Mouse (Mus musculus): ENCODE measurements around the gene 5730522E02Rik. TPM values are rescaled to one million over a fixed set of nuclear protein-coding genes. Genes with fewer than 3 reads are reported as not detected.

The 5730522E02Rik gene
- not detected in 2 replicates for total RNA-seq (2017)

DNA sequence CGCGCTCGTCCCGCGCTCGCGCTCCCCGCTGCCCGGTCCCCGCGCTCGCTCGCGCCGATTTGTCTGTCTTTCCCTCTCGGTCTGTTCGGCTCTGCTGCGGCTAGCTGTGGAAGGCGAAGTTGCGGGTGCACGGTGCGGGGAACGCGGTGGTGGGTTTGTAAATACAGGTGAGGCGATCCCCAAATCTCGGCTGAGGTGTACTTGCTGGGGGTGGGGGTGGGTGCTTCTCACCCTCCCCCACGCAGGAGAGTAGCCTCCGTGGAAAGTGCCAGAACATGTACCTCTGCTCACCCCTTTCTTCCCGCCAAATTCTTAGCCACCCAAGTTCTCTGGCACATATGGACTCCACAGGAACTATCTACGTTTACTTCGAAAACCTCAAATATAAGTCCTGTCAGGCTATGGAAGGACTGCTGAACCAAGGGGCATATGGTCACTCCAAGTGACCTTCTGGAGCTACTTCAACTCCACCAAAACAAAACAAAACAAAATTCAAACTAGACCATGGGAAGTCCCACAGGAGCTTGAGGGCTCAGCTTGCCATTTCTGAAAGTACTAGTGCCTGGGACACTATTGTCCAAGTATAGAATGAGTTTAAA, at the start of gene 5730522E02Rik:
5730522E02Rik (minus strand) TSS at position 182 of the 599 bp plus-strand sequence.
- ATAC-seq (replicated peaks; ENCODE audit: low read depth, poor library complexity, severe bottlenecking) = no peak

GRCm38 (mm10) chr11:26236540-26236939, 26.0 kb upstream of the 5730522E02Rik start:
- ATAC-seq (replicated peaks; ENCODE audit: low read depth, poor library complexity, severe bottlenecking) = 0 out of 2 replicates have a peak, but pooled peaks have one; percentile 32

DNA sequence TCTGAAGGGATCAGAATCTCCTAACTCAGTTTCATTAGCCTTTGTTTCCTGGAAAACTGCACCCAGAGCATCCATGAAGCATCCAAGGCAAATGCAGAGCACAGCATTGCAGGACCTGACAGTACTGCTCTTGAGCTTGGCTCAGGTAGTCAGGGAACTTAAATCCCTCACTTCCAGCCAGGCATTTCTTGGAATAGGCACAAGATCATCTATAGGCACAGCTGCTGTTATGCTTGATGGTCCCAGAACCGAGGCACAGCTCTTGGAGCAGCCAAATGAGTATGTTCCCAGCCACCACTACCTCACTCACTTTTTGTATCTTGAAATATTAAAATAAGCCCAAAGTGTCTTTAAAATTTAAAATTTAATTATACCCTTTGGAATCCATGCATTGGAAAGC, 19.3 kb upstream of the 5730522E02Rik start:
- no peak for ATAC-seq (replicated peaks; ENCODE audit: low read depth, poor library complexity, severe bottlenecking)

DNA sequence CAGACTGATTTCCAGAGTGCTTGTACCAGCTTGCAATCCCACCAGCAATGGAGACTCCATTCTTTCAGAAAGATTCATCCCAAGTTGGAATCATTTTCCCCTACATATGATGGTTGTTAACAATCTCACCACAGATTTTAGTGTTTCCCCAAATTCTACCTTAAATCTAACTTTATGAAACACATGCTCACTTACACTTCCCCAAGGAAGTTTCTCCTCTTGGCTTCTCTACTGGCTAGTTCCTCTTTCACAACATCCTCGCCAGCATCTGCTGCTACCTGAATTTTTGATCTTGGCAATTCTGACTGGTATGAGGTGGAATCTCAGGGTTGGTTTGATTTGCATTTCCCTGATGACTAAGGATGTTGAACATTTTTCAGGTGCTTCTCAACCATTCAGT, 3.1 kb upstream of the 5730522E02Rik start:
- 0 out of 2 replicates have a peak, but pooled peaks have one; percentile 20 for ATAC-seq (replicated peaks; ENCODE audit: low read depth, poor library complexity, severe bottlenecking)

DNA sequence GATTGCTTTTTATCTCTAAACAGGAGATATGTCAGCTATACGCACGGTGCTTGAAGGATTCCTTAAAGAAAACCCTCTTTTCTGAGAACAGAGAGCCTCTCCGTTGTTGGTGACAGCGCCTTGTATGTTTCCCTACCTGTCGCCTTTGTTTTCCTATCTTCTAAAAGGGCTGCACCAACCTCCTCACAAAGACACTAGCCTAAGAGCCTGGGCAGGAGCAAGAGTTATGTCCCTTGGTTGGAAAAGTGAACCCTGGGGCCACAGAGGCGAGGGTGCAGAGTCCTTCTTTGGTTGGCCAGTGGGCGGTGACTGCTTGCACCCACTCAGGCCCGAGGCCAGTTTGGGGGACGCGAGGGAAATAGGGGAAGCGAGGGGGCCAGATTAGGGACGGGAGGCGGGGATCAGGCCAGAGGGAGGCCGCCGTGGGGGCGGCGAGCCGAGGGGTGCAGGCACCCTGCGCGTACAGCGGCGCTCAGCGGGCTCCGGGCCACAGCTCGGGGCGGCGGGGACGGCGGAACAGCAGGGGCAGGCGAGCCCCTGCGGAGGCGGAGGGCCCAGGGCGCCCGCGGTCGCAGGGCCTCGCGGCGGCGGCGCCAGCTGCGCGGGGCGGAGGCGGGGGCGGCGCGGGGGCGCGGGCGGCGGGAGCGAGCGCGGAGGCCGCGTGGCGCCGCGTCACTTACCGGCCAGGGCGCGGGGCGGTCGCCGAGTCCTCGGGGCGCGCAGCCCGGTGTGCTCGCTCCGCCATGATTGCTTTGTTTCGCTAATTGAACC, 567 bp downstream of the 5730522E02Rik start:
- ATAC-seq (replicated peaks; ENCODE audit: low read depth, poor library complexity, severe bottlenecking) = peak; percentile 89

DNA sequence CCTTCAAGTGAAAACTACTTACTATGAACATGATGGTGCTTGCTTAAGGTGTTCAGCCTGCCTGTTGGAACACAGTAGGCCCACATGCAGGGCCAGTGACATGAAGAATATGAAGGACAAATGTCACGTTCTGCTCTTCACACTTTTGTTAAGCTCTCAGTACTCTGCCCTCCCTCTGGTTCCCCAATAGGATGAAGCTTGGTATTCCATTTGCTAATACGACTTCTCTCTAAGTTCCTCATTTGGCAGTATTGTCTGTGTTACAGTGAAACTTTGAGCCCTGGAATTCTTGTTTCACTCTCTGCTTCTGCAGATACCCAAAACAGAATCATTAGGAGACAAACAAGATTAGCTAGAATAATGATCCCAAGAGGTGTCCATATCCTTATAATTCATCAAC, 7.1 kb downstream of the 5730522E02Rik start:
- no peak for ATAC-seq (replicated peaks; ENCODE audit: low read depth, poor library complexity, severe bottlenecking)

- no peak for ATAC-seq (replicated peaks; ENCODE audit: low read depth, poor library complexity, severe bottlenecking)
Measured at GRCm38 (mm10) chr11:26202842-26203241, 7.7 kb downstream of the 5730522E02Rik start.

- no peak for ATAC-seq (replicated peaks; ENCODE audit: low read depth, poor library complexity, severe bottlenecking)
Measured at GRCm38 (mm10) chr11:26201778-26202097, 8.8 kb downstream of the 5730522E02Rik start.

GRCm38 (mm10) chr11:26200970-26201777, 9.4 kb downstream of the 5730522E02Rik start:
- ATAC-seq (replicated peaks; ENCODE audit: low read depth, poor library complexity, severe bottlenecking) = peak; percentile 99

DNA sequence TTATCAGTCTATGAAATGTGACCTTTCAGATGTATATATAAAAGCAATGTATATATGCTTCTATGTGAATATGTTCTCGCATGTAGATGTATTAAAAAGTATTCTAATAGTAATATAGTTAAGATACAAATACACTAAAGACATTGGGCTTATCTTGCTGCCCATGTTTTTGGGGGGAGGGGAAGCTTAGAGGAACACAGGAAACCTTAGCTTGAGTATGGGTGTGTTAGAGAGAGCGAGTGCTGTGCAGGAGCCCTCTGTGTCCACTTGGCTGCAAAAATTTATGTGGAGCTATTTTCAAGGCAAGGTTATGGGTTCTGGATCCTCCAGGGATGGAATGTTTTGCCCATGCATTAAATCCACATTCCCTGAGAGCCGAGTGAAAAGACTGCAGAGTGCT, 15.1 kb downstream of the 5730522E02Rik start:
- ATAC-seq (replicated peaks; ENCODE audit: low read depth, poor library complexity, severe bottlenecking) = peak; percentile 60; the same call in 1 of the 2 replicates

- ATAC-seq (replicated peaks; ENCODE audit: low read depth, poor library complexity, severe bottlenecking) = no peak
Measured at GRCm38 (mm10) chr11:26187231-26187967, 23.2 kb downstream of the 5730522E02Rik start.

DNA sequence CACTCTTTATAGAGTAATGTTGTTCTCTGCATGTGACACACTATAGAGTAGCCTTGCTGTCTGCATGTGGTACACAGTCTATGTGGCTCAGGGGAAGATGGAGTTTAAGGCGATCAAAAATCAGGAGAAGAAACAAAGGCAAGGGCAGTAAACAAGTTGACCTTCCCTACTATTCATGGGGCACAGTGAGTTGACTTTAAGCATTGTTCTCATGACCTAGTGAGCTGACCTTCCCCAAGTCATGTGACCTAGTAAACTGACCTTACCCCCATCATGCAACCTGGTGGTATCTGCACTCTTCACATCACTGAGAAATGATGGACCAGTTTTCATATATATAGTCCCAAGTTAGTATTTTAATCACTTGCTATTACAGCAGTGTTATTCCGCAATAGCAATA, 40.0 kb downstream of the 5730522E02Rik start:
- no peak for ATAC-seq (replicated peaks; ENCODE audit: low read depth, poor library complexity, severe bottlenecking)

GRCm38 (mm10) chr11:26167609-26167971, 43.0 kb downstream of the 5730522E02Rik start:
- no peak for ATAC-seq (replicated peaks; ENCODE audit: low read depth, poor library complexity, severe bottlenecking)

DNA sequence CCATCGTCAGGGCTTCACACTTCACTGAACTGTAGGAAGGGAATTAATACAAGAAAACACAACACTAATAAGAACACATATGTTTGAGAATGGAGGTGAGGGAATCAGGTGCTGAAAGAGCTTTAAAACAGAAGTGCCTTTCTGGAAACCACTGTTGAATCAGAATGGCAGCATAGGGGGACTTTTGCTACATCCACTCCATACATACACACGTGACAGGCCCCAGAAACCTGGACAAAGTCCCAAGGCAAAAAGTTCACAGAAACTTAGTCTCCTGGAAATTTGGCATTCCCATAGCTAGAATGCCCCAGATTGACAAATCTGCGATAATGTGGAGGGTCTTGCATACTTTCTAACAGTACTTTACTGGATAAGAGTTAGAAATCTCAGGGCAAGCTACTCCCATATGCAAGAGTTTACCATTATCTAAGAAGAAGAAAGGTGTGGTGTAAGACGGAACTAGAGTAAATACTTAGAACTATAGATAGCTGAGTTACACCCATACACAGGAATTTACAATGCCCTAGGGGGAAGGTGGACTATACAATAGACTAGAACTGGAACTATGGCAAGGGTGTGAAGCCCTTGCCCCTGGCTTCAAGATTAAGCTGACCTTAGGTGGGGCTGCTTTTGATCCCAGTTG, 43.5 kb downstream of the 5730522E02Rik start:
- ATAC-seq (replicated peaks; ENCODE audit: low read depth, poor library complexity, severe bottlenecking) = no peak

GRCm38 (mm10) chr11:26164651-26165259, 45.8 kb downstream of the 5730522E02Rik start:
- ATAC-seq (replicated peaks; ENCODE audit: low read depth, poor library complexity, severe bottlenecking) = no peak

GRCm38 (mm10) chr11:26161354-26161753, 49.2 kb downstream of the 5730522E02Rik start:
- peak; percentile 100 for ATAC-seq (replicated peaks; ENCODE audit: low read depth, poor library complexity, severe bottlenecking)

- no peak for ATAC-seq (replicated peaks; ENCODE audit: low read depth, poor library complexity, severe bottlenecking)
Measured at GRCm38 (mm10) chr11:26159033-26159432, 51.5 kb downstream of the 5730522E02Rik start.

GRCm38 (mm10) chr11:26140024-26140423, 70.5 kb downstream of the 5730522E02Rik start:
- ATAC-seq (replicated peaks; ENCODE audit: low read depth, poor library complexity, severe bottlenecking) = peak; percentile 82

DNA sequence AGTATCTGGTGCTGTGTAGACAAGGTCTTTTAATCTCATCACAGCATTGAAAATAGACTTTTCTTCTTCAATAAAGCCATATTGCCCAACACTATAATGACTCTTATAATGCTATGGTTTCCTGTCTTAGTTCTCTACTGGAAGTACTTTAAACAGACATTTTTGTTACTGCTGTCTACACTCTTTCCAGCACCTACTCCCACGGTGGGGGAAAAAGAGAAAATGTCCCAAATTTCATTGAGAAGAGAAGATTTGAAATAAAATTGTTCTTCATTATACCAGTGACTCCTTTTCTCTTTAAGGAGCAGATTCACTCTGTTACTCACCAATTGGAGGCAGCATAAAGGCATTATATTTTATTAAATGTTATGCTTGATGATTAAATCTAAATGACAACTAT, 72.5 kb downstream of the 5730522E02Rik start:
- ATAC-seq (replicated peaks; ENCODE audit: low read depth, poor library complexity, severe bottlenecking) = no peak
